In genomic region chr11:12231481-12232035, GRCm38 (mm10) we compare ENCODE assay signal across 8 mouse cellular contexts.
DNase-seq lines count a peak whose midpoint lies in the region; ATAC-seq and TF ChIP-seq lines count a peak whose summit lies in the region.

No protein-coding gene starts in this region.

- TF ChIP-seq CTCF in kidney, adult 2 months (conservative IDR thresholded peaks at IDR 0.05; ENCODE audit: insufficient read depth, insufficient read length, low read depth, low read length): no peak

- peak; percentile 93 for DNase-seq in 3134 (ENCODE audit: extremely low read depth, insufficient read length, low spot score)
- peak; percentile 78 for DNase-seq in adrenal gland, postnatal 14 days
- peak; percentile 74 for DNase-seq in frontal cortex, postnatal 10 days (ENCODE audit: low spot score in 2 of 2)
- DNase-seq in kidney, adult 2 months: peak; percentile 89
- DNase-seq in left cerebral cortex, postnatal 10 days (ENCODE audit: extremely low spot score in 1 of 2, low spot score in 2 of 2): peak; percentile 73 to 84
- peak; percentile 74 for DNase-seq in ovary, postnatal 36 days (ENCODE audit: low spot score)
- DNase-seq in thymus, postnatal 36 days: no peak

- H3K27me3 ChIP-seq in kidney, adult 2 months (replicated peaks; ENCODE audit: control insufficient read depth, insufficient read depth, low read length): no peaks in the 10 kb centered on the region

- peaks cover 3% of the 10 kb centered on the region; the same call in 1 of the 2 replicates for H3K4me1 ChIP-seq in kidney, adult 2 months (ENCODE audit: control insufficient read depth, insufficient read depth, low read length)

- no peak overlapping the region for H3K4me3 ChIP-seq in kidney, adult 2 months (ENCODE audit: insufficient read depth, low read depth, low read length)

- ATAC-seq in erythroid progenitor cell, adult 5-6 weeks (replicated peaks; ENCODE audit: low FRiP score, poor library complexity, severe bottlenecking): no peak

- no peak overlapping the region for H3K27ac ChIP-seq in kidney, adult 2 months (ENCODE audit: insufficient read depth, low read depth, low read length)

- intact Hi-C loops in left cerebral cortex, postnatal 10 days (cut with DNase I): no loop called here

- WGBS in kidney, adult 2 months: 24% methylated on average over 6 of the region's 6 CpGs

- no peaks in the 10 kb centered on the region for H3K36me3 ChIP-seq in kidney, adult 2 months (ENCODE audit: control insufficient read depth, insufficient read depth, low read length)

- no peak for TF ChIP-seq POLR2A in kidney, adult 2 months (IDR thresholded peaks at IDR 0.05; ENCODE audit: low read depth, low read length)

Comparison
In these comparisons a context has a peak if more than half of its experiments do, and no peak if none do; other contexts are left out.
1. DNase-seq: peak in 3134 (single experiment), adrenal gland, postnatal 14 days (single experiment), frontal cortex, postnatal 10 days (2 of 2), kidney, adult 2 months (single experiment), left cerebral cortex, postnatal 10 days (2 of 2) and ovary, postnatal 36 days (single experiment); none in thymus, postnatal 36 days (0 of 2).